Mouse (Mus musculus) stomach, embryonic 14.5 days (tissue): Measurements from ENCODE around the gene Slc8a1. TPM values are rescaled to one million over a fixed set of nuclear protein-coding genes. Genes with fewer than 3 reads are reported as not detected.

Experiments used
- ATAC-seq: fragments of 200-750 bp; cut with Nextera tagmentation; 2 replicates; pipeline ENCODE4 v1.8.0; 2017; ENCODE audit warnings: low read depth, moderate TSS enrichment; ENCODE audit not compliant: insufficient number of reproducible peaks, insufficient read depth, low FRiP score
- H3K27ac ChIP-seq: fragments of 300-500 bp; sonication (generic); 2 replicates; pipeline ENCODE4 v1.5.1; 2014; ENCODE audit warnings: mild to moderate bottlenecking, low read length, moderate library complexity, mixed read lengths
- H3K27me3 ChIP-seq: fragments of 300-500 bp; sonication (generic); 2 replicates; pipeline ENCODE4 v1.6.1; 2014; ENCODE audit warnings: low read length, control low read depth, mixed read lengths; ENCODE audit not compliant: control insufficient read depth, insufficient read depth
- H3K36me3 ChIP-seq: fragments of 300-500 bp; sonication (generic); 2 replicates; pipeline ENCODE4 v1.6.1; 2014; ENCODE audit warnings: mild to moderate bottlenecking, control low read depth, low read length, moderate library complexity, mixed read lengths; ENCODE audit not compliant: control insufficient read depth, insufficient read depth
- H3K4me1 ChIP-seq: fragments of 300-500 bp; sonication (generic); 2 replicates; pipeline ENCODE4 v1.6.1; 2014; ENCODE audit warnings: low read length, control low read depth, mixed read lengths; ENCODE audit not compliant: control insufficient read depth, insufficient read depth
- H3K4me2 ChIP-seq: fragments of 300-500 bp; sonication (generic); replicated peaks from 2 replicates; pipeline ENCODE4 v1.6.1; 2014; ENCODE audit warnings: low read depth, low read length, control low read depth
- H3K4me3 ChIP-seq: fragments of 300-500 bp; sonication (generic); 2 replicates; pipeline ENCODE4 v1.5.1; 2014; ENCODE audit warnings: low read depth, low read length, control low read depth
- H3K9ac ChIP-seq: fragments of 300-500 bp; sonication (generic); replicated peaks from 2 replicates; pipeline ENCODE4 v1.6.1; 2014; ENCODE audit warnings: low read depth, mild to moderate bottlenecking, control low read depth, low read length, moderate library complexity, mixed read lengths
- H3K9me3 ChIP-seq: fragments of 300-500 bp; sonication (generic); 2 replicates; pipeline ENCODE4 v1.6.1; 2016; ENCODE audit warnings: low read depth, low read length, control low read depth; ENCODE audit not compliant: control insufficient read depth
- WGBS: fragments of 180-500 bp; shearing (Covaris S2); extraction: QIAGEN DNeasy Blood & Tissue Kit; methylation state at CpG from one replicate; pipeline ENCODE4 v1.1.7; 2014; 5-methylcytosine and 5-hydroxymethylcytosine counted together
- polyA plus RNA-seq: library from polyadenylated mRNA; unstranded; fragments of >200 nt; fragmentation: Nextera tagmentation; extraction: Ambion mirVana; gene quantifications from 2 replicates; pipeline ENCODE4 v1.2.1, GENCODE M21; 2014

Gene Slc8a1
- polyA plus RNA-seq, 1 experiment from 2014 or later = 24.5 TPM

GRCm38 (mm10) chr17:81502732-81503131, 235.4 kb downstream of the Slc8a1 start:
- Histone ChIP-seq H3K27me3 (no peaks in the 10 kb centered on the region), H3K9ac (no peak overlapping the region), H3K4me3 (no peak overlapping the region), H3K36me3 (no peaks in the 10 kb centered on the region), H3K4me2 (no peak overlapping the region), H3K4me1 (peaks cover 7% of the 10 kb centered on the region; the same call in 1 of the 2 replicates), H3K27ac (no peak overlapping the region), H3K9me3 (no peaks in the 10 kb centered on the region)
- ATAC-seq = no peak
- WGBS = 84% methylated on average over 3 of the region's 3 CpGs

- peaks cover 7% of the 10 kb centered on the region; the same call in 1 of the 2 replicates for H3K4me1 ChIP-seq
- WGBS = 73% methylated on average over 5 of the region's 5 CpGs
- no peaks in the 10 kb centered on the region for H3K9me3 ChIP-seq
- H3K36me3 ChIP-seq = no peaks in the 10 kb centered on the region
- H3K27ac ChIP-seq = peak overlapping the region; percentile 84
- no peaks in the 10 kb centered on the region for H3K27me3 ChIP-seq
- ATAC-seq = peak; percentile 82
- H3K4me2 ChIP-seq = no peak overlapping the region
- no peak overlapping the region for H3K9ac ChIP-seq
- no peak overlapping the region for H3K4me3 ChIP-seq
Observed at GRCm38 (mm10) chr17:81500686-81501407, 237.3 kb downstream of the Slc8a1 start.

DNA sequence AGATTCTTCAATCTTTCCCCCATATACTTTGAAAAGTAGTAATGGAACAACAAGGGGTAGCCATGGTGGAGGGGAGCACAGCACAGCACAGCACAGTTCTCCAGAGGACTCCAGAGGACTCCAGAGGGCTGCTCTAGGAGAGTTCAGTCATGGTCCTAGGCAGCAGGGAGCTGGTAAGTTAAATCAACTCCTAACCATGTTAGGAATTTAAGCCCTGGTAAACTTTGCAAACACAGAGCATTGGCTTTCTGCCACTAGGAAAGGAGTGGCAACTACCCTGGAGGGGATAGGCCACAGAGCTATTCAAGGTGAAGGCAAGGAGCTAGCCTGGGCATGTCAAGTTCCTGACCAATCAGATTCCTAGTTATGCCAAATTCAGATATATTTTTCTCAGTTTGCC, 240.3 kb downstream of the Slc8a1 start:
- no peaks in the 10 kb centered on the region for H3K27me3 ChIP-seq
- no peak overlapping the region for H3K4me2 ChIP-seq
- H3K4me3 ChIP-seq = no peak overlapping the region
- no peaks in the 10 kb centered on the region for H3K9me3 ChIP-seq
- H3K36me3 ChIP-seq = no peaks in the 10 kb centered on the region
- peaks cover 7% of the 10 kb centered on the region; the same call in 1 of the 2 replicates for H3K4me1 ChIP-seq
- H3K9ac ChIP-seq = no peak overlapping the region
- no peak overlapping the region for H3K27ac ChIP-seq
- ATAC-seq = no peak; the same call in 1 of the 2 replicates

DNA sequence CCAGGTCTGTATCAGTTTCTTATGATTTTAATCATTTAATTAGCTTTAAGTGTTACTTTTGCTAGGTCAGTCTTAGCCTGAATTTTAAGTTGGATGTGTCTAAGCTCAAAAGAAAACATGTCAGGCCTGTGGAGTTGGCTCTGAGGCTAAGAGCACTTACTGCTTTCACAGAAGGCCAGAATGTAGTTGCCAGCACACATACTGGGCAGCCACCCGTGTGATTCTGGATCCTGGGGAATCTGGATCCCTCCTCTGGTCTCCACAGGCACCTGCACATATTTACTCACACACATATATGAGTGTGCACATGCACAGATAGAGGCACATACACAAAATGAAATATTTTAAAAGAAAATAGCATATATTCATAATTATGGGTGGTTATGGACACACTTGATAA, 241.6 kb downstream of the Slc8a1 start:
- no peaks in the 10 kb centered on the region for H3K9me3 ChIP-seq
- no peak overlapping the region for H3K9ac ChIP-seq
- H3K4me2 ChIP-seq = no peak overlapping the region
- peaks cover 6% of the 10 kb centered on the region; the same call in 1 of the 2 replicates for H3K4me1 ChIP-seq
- 76% methylated on average over 1 of the region's 1 CpGs for WGBS
- no peaks in the 10 kb centered on the region for H3K27me3 ChIP-seq
- no peaks in the 10 kb centered on the region for H3K36me3 ChIP-seq
- H3K27ac ChIP-seq = no peak overlapping the region
- no peak overlapping the region for H3K4me3 ChIP-seq
- no peak for ATAC-seq

- no peak overlapping the region for H3K9ac ChIP-seq
- H3K4me3 ChIP-seq = no peak overlapping the region
- no peaks in the 10 kb centered on the region for H3K27me3 ChIP-seq
- no peaks in the 10 kb centered on the region for H3K9me3 ChIP-seq
- H3K36me3 ChIP-seq = no peaks in the 10 kb centered on the region
- 77% methylated on average over 6 of the region's 6 CpGs for WGBS
- H3K27ac ChIP-seq = no peak overlapping the region
- no peak for ATAC-seq
- no peak overlapping the region for H3K4me2 ChIP-seq
- no peaks in the 10 kb centered on the region for H3K4me1 ChIP-seq
Observed at GRCm38 (mm10) chr17:81492216-81492865, 245.8 kb downstream of the Slc8a1 start.

DNA sequence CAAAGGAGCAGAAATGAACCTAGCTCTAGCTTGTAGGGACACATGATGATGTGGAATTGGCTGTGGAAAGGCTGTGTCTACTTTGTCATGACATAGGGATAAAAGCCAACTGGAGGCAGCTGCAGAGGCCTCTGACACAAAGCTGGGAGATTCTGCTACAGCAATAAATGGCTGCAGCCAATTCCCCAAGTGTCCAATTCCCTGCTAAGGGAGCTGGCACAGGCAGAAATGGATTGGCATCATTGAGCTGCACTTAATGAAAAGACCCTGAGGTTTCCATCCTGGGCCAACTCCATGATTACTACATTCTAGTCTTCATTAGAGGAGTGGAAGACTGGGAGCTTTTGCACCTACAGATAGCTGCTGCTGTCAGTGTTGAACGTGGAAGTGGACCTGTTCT, 251.8 kb downstream of the Slc8a1 start:
- no peaks in the 10 kb centered on the region for H3K27me3 ChIP-seq
- WGBS = 79% methylated on average over 1 of the region's 1 CpGs
- no peaks in the 10 kb centered on the region for H3K36me3 ChIP-seq
- H3K4me2 ChIP-seq = no peak overlapping the region
- H3K9me3 ChIP-seq = no peaks in the 10 kb centered on the region
- H3K27ac ChIP-seq = no peak overlapping the region
- no peaks in the 10 kb centered on the region for H3K4me1 ChIP-seq
- no peak for ATAC-seq
- H3K4me3 ChIP-seq = no peak overlapping the region
- no peak overlapping the region for H3K9ac ChIP-seq

GRCm38 (mm10) chr17:81481843-81482490, 256.2 kb downstream of the Slc8a1 start:
- H3K9me3 ChIP-seq = no peaks in the 10 kb centered on the region
- no peaks in the 10 kb centered on the region for H3K27me3 ChIP-seq
- H3K4me2 ChIP-seq = no peak overlapping the region
- no peak overlapping the region for H3K4me3 ChIP-seq
- H3K9ac ChIP-seq = no peak overlapping the region
- H3K4me1 ChIP-seq = peaks cover 7% of the 10 kb centered on the region; the same call in 1 of the 2 replicates
- WGBS = 78% methylated on average over 11 of the region's 11 CpGs
- no peaks in the 10 kb centered on the region for H3K36me3 ChIP-seq
- ATAC-seq = no peak
- H3K27ac ChIP-seq = no peak overlapping the region

GRCm38 (mm10) chr17:81480351-81481161, 257.6 kb downstream of the Slc8a1 start:
- Histone ChIP-seq H3K36me3 (no peaks in the 10 kb centered on the region), H3K27me3 (no peaks in the 10 kb centered on the region), H3K27ac (no peak overlapping the region), H3K4me2 (no peak overlapping the region), H3K9me3 (no peaks in the 10 kb centered on the region), H3K9ac (no peak overlapping the region), H3K4me3 (no peak overlapping the region), H3K4me1 (peaks cover 7% of the 10 kb centered on the region; the same call in 1 of the 2 replicates)
- 65% methylated on average over 21 of the region's 21 CpGs for WGBS
- ATAC-seq = peak; percentile 69; the same call in 1 of the 2 replicates
